Mouse (Mus musculus) lung, postnatal 25 days (tissue): ENCODE data around the gene Kmt2a.

ENCODE experiments used
- DNase-seq: peaks from one replicate; pipeline ENCODE4 v3.0.0; 2022; ENCODE audit warnings: low spot score

Kmt2a gene

GRCm38 (mm10) chr9:44881221-44881871 lies at the start of gene Kmt2a:
Gene Kmt2a, minus strand, starts transcription at chr9:44881296.
- peak; percentile 94 for DNase-seq

- DNase-seq = no peak
Observed at GRCm38 (mm10) chr9:44921543-44921942, 40.4 kb upstream of the Kmt2a start.

- peak; percentile 77 for DNase-seq
Observed at GRCm38 (mm10) chr9:44921123-44921468, 40.0 kb upstream of the Kmt2a start.

- peak; percentile 90 for DNase-seq
Observed at GRCm38 (mm10) chr9:44920374-44921122, 39.5 kb upstream of the Kmt2a start, which contains the start of gene Atp5l. Gene Atp5l, minus strand, starts transcription at chr9:44920742.

GRCm38 (mm10) chr9:44919606-44920005 lies 38.5 kb upstream of the Kmt2a start:
- DNase-seq = no peak

GRCm38 (mm10) chr9:44916196-44916595 lies 35.1 kb upstream of the Kmt2a start:
- DNase-seq = peak; percentile 44

- DNase-seq = no peak
Observed at GRCm38 (mm10) chr9:44914706-44915105, 33.6 kb upstream of the Kmt2a start.

GRCm38 (mm10) chr9:44911365-44911764 lies 30.3 kb upstream of the Kmt2a start:
- no peak for DNase-seq

GRCm38 (mm10) chr9:44905620-44906019 lies 24.5 kb upstream of the Kmt2a start:
- DNase-seq = no peak

GRCm38 (mm10) chr9:44904964-44905363 lies 23.9 kb upstream of the Kmt2a start:
- peak; percentile 36 for DNase-seq

GRCm38 (mm10) chr9:44903856-44904255 lies 22.8 kb upstream of the Kmt2a start:
- no peak for DNase-seq

GRCm38 (mm10) chr9:44900402-44900801 lies 19.3 kb upstream of the Kmt2a start:
- DNase-seq = no peak

- no peak for DNase-seq
Observed at GRCm38 (mm10) chr9:44899716-44900115, 18.6 kb upstream of the Kmt2a start.

- DNase-seq = no peak
Observed at GRCm38 (mm10) chr9:44897024-44897423, 15.9 kb upstream of the Kmt2a start.

GRCm38 (mm10) chr9:44892664-44893063 lies 11.6 kb upstream of the Kmt2a start:
- no peak for DNase-seq

GRCm38 (mm10) chr9:44891210-44891609 lies 10.1 kb upstream of the Kmt2a start:
- no peak for DNase-seq

- no peak for DNase-seq
Observed at GRCm38 (mm10) chr9:44890122-44890521, 9.0 kb upstream of the Kmt2a start.

- no peak for DNase-seq
Observed at GRCm38 (mm10) chr9:44888114-44888624, 7.1 kb upstream of the Kmt2a start.

- DNase-seq = no peak
Observed at GRCm38 (mm10) chr9:44882981-44883569, 2.0 kb upstream of the Kmt2a start.

GRCm38 (mm10) chr9:44882436-44882980 lies 1.4 kb upstream of the Kmt2a start:
- no peak for DNase-seq

GRCm38 (mm10) chr9:44881941-44882435 lies 892 bp upstream of the Kmt2a start:
- peak; percentile 67 for DNase-seq

- DNase-seq = no peak
Observed at GRCm38 (mm10) chr9:44880309-44881081, 601 bp downstream of the Kmt2a start.
